ENCODE assay signal across 13 mouse cellular contexts in the genomic region with DNA sequence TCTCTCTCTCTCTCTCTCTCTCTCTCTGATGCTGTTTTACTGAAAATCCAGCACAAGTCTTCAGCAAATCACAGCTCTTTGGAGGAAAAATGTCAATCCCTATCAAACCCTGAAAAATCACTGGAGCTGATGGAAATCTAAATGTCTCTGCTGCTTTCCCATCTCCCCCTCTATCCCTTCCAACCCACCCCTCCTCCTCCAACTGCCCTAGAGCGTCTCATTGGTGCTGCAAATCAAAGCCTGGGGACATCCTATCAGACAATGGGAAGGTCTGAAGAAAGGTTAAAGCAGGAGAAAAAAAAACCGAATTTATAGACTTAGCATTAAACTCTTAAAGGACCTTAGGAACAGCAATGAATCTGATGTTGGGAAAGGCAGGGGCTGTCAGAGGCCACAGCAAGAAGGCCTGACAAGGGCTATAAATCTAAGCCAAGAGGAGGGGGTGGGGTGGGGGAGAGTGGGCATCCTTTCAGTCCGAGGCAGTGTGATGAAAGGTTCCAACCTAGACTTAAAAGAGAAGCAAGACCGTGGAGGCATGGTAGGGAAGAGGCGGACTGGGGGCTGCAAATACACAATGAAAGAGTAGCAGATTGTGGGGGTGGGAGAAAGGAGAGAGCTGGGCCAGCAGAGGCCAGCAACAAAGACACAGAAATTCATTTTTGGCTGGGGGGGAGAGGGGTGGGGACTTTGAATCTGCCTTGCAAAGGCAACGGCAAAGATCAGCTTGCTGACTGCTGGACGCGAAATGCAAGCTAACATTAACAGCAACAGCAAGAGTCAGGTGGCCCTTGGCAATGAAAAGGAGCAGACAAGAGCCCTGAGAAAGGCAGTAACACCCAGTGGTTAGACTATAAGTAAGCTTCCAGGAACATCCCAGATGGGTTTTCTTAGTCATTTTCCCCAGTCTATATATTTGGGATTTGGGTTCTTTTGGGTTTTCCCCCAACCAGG.
DNase-seq lines count a peak whose midpoint lies in the region; ATAC-seq and TF ChIP-seq lines count a peak whose summit lies in the region.
"Had no signal": no experiment of that assay in that cellular context is flagged by ENCODE, and none has a peak within 500 bp of the region (broad histone marks: within the 10 kb centered on the region; RNA-seq: fewer than 3 reads in every experiment).

No protein-coding gene starts in this region.

- peak; percentile 69 for DNase-seq in kidney, postnatal 0 days (ENCODE audit: low spot score)
- DNase-seq in kidney, postnatal 14 days, result no peak
- peak; percentile 55 for DNase-seq in embryo, embryonic 9.5 days (ENCODE audit: extremely low spot score)
- no peak for DNase-seq in forebrain, postnatal 0 days
- DNase-seq in layer of hippocampus, postnatal 10 days (ENCODE audit: low spot score in 2 of 2), result no peak
- DNase-seq in lung, postnatal 14 days, result no peak
- DNase-seq: cerebellum, adult 9-11 months; layer of hippocampus, adult 9-11 months; lung, adult 2 months had no signal

- H3K4me1 ChIP-seq in kidney, postnatal 0 days (replicated peaks; ENCODE audit: insufficient read depth, low read length), result peaks cover 10% of the 10 kb centered on the region
- H3K4me1 ChIP-seq in midbrain, embryonic 12.5 days, result no peaks in the 10 kb centered on the region
- H3K4me1 ChIP-seq in neural tube, embryonic 15.5 days, result peaks cover 10% of the 10 kb centered on the region
- H3K4me1 ChIP-seq in forebrain, postnatal 0 days (ENCODE audit: insufficient read depth), result no peaks in the 10 kb centered on the region
- H3K4me1 ChIP-seq: intestine, embryonic 15.5 days had no signal

- ATAC-seq in kidney, postnatal 0 days (replicated peaks; ENCODE audit: low FRiP score, low read depth), result 0 out of 2 replicates have a peak, but pooled peaks have one; percentile 29
- peak; percentile 47; the same call in 1 of the 2 replicates for ATAC-seq in midbrain, embryonic 12.5 days (ENCODE audit: low FRiP score, low read depth)
- ATAC-seq in neural tube, embryonic 15.5 days (ENCODE audit: low FRiP score), result peak; percentile 87; the same call in 1 of the 2 replicates
- no peak for ATAC-seq in forebrain, postnatal 0 days
- ATAC-seq: forebrain, embryonic 15.5 days; intestine, embryonic 15.5 days had no signal

- no peak for TF ChIP-seq CTCF in kidney, postnatal 0 days (IDR thresholded peaks at IDR 0.05; ENCODE audit: low read depth)
- TF ChIP-seq CTCF in forebrain, postnatal 0 days (IDR thresholded peaks at IDR 0.05; ENCODE audit: low read depth), result no peak

- no peaks in the 10 kb centered on the region for H3K9me3 ChIP-seq in kidney, postnatal 0 days (replicated peaks; ENCODE audit: low read length)
- no peaks in the 10 kb centered on the region for H3K9me3 ChIP-seq in midbrain, embryonic 12.5 days
- H3K9me3 ChIP-seq in neural tube, embryonic 15.5 days (replicated peaks), result no peaks in the 10 kb centered on the region
- H3K9me3 ChIP-seq in forebrain, postnatal 0 days (ENCODE audit: low read length), result no peaks in the 10 kb centered on the region
- H3K9me3 ChIP-seq: forebrain, embryonic 15.5 days; intestine, embryonic 15.5 days had no signal

- H3K27ac ChIP-seq in kidney, postnatal 0 days, result no peak overlapping the region
- H3K27ac ChIP-seq in midbrain, embryonic 12.5 days (replicated peaks), result 0 out of 2 replicates have a peak overlapping the region, but pooled peaks have one; percentile 4
- peak overlapping the region; percentile 29; the same call in 1 of the 2 replicates for H3K27ac ChIP-seq in neural tube, embryonic 15.5 days (replicated peaks)
- H3K27ac ChIP-seq in forebrain, postnatal 0 days (ENCODE audit: low read depth, low read length), result no peak overlapping the region
- H3K27ac ChIP-seq: forebrain, embryonic 15.5 days; intestine, embryonic 15.5 days had no signal

- H3K4me3 ChIP-seq in kidney, postnatal 0 days (replicated peaks; ENCODE audit: low read depth, low read length), result no peak overlapping the region
- no peak overlapping the region for H3K4me3 ChIP-seq in midbrain, embryonic 12.5 days
- H3K4me3 ChIP-seq in neural tube, embryonic 15.5 days (replicated peaks), result no peak overlapping the region
- H3K4me3 ChIP-seq in forebrain, postnatal 0 days (ENCODE audit: low read depth, low read length), result no peak overlapping the region
- H3K4me3 ChIP-seq: forebrain, embryonic 15.5 days; intestine, embryonic 15.5 days had no signal

- WGBS in kidney, postnatal 0 days, result 19% methylated on average over 8 of the region's 8 CpGs
- 33% methylated on average over 8 of the region's 8 CpGs for WGBS in midbrain, embryonic 12.5 days
- WGBS in neural tube, embryonic 15.5 days, result 8% methylated on average over 8 of the region's 8 CpGs
- 36% methylated on average over 8 of the region's 8 CpGs for WGBS in forebrain, postnatal 0 days

- H3K36me3 ChIP-seq in kidney, postnatal 0 days (ENCODE audit: insufficient read depth, low read length), result no peaks in the 10 kb centered on the region
- H3K36me3 ChIP-seq in midbrain, embryonic 12.5 days, result no peaks in the 10 kb centered on the region
- H3K36me3 ChIP-seq in neural tube, embryonic 15.5 days, result no peaks in the 10 kb centered on the region
- H3K36me3 ChIP-seq in forebrain, postnatal 0 days (ENCODE audit: insufficient read depth), result no peaks in the 10 kb centered on the region
- H3K36me3 ChIP-seq: forebrain, embryonic 15.5 days; intestine, embryonic 15.5 days had no signal

- H3K27me3 ChIP-seq in kidney, postnatal 0 days (ENCODE audit: insufficient read depth, low read length), result no peaks in the 10 kb centered on the region
- H3K27me3 ChIP-seq in midbrain, embryonic 12.5 days, result no peaks in the 10 kb centered on the region
- H3K27me3 ChIP-seq in neural tube, embryonic 15.5 days (replicated peaks), result no peaks in the 10 kb centered on the region
- no peaks in the 10 kb centered on the region for H3K27me3 ChIP-seq in forebrain, postnatal 0 days (ENCODE audit: insufficient read depth, low read length)
- H3K27me3 ChIP-seq: forebrain, embryonic 15.5 days; intestine, embryonic 15.5 days had no signal

- H3K4me2 ChIP-seq in kidney, postnatal 0 days (ENCODE audit: low read length), result no peak overlapping the region
- H3K4me2 ChIP-seq in midbrain, embryonic 12.5 days (replicated peaks), result 0 out of 2 replicates have a peak overlapping the region, but pooled peaks have one; percentile 2
- peak overlapping the region; percentile 3; the same call in 1 of the 2 replicates for H3K4me2 ChIP-seq in neural tube, embryonic 15.5 days
- no peak overlapping the region for H3K4me2 ChIP-seq in forebrain, postnatal 0 days (ENCODE audit: low read depth)
- H3K4me2 ChIP-seq: forebrain, embryonic 15.5 days; intestine, embryonic 15.5 days had no signal

- no peak overlapping the region for H3K9ac ChIP-seq in kidney, postnatal 0 days (ENCODE audit: low read depth, low read length)
- no peak overlapping the region for H3K9ac ChIP-seq in midbrain, embryonic 12.5 days (replicated peaks)
- H3K9ac ChIP-seq in neural tube, embryonic 15.5 days (replicated peaks), result no peak overlapping the region
- H3K9ac ChIP-seq in forebrain, postnatal 0 days, result no peak overlapping the region
- H3K9ac ChIP-seq: forebrain, embryonic 15.5 days; intestine, embryonic 15.5 days had no signal

Comparison
In these comparisons a context has a peak if more than half of its experiments do, and no peak if none do; other contexts are left out.
1. DNase-seq: peak in kidney, postnatal 0 days (single experiment) and embryo, embryonic 9.5 days (single experiment); none in kidney, postnatal 14 days (single experiment), forebrain, postnatal 0 days (single experiment), layer of hippocampus, postnatal 10 days (0 of 2) and lung, postnatal 14 days (single experiment).
2. H3K27ac ChIP-seq: peak in midbrain, embryonic 12.5 days (single experiment) and neural tube, embryonic 15.5 days (single experiment); none in kidney, postnatal 0 days (single experiment) and forebrain, postnatal 0 days (single experiment).
3. H3K4me2 ChIP-seq: peak in midbrain, embryonic 12.5 days (single experiment) and neural tube, embryonic 15.5 days (single experiment); none in kidney, postnatal 0 days (single experiment) and forebrain, postnatal 0 days (single experiment).